Mouse (Mus musculus): ENCODE results near the gene Shisa9.

GRCm38 (mm10) chr16:12010136-12010535 lies 26.2 kb downstream of the Shisa9 start:
- no peak for TF ChIP-seq MEF2A (IDR thresholded peaks at IDR 0.05; ENCODE audit: borderline replicate concordance, low read depth, low read length)
- no peak for TF ChIP-seq ZMIZ1 (IDR thresholded peaks at IDR 0.05; ENCODE audit: low read depth, low read length)
- no peak for TF ChIP-seq CTCF (conservative IDR thresholded peaks at IDR 0.05 in 1 of 2, IDR thresholded peaks at IDR 0.05 in 1 of 2; ENCODE audit: low read depth in 2 of 2, low read length in 2 of 2)
- no peak for TF ChIP-seq ETS1 (conservative IDR thresholded peaks at IDR 0.05; ENCODE audit: low read depth, low read length)
- TF ChIP-seq MAZ (IDR thresholded peaks at IDR 0.05; ENCODE audit: low read depth, low read length), result no peak
- no peak for TF ChIP-seq ZC3H11A (IDR thresholded peaks at IDR 0.05; ENCODE audit: low read depth, low read length)
- no peak for TF ChIP-seq ZNF384 (IDR thresholded peaks at IDR 0.05; ENCODE audit: low read depth, low read length)
- TF ChIP-seq EP300 (IDR thresholded peaks at IDR 0.05; ENCODE audit: low read length), result no peak
- TF ChIP-seq POLR2A (IDR thresholded peaks at IDR 0.05; ENCODE audit: low read depth, low read length), result no peak
- no peak for TF ChIP-seq MYC (IDR thresholded peaks at IDR 0.05; ENCODE audit: low read depth, low read length)
- TF ChIP-seq HCFC1 (IDR thresholded peaks at IDR 0.05; ENCODE audit: low read depth, low read length), result no peak
